Mouse (Mus musculus): ENCODE measurements around the gene Tmem260.

DNA sequence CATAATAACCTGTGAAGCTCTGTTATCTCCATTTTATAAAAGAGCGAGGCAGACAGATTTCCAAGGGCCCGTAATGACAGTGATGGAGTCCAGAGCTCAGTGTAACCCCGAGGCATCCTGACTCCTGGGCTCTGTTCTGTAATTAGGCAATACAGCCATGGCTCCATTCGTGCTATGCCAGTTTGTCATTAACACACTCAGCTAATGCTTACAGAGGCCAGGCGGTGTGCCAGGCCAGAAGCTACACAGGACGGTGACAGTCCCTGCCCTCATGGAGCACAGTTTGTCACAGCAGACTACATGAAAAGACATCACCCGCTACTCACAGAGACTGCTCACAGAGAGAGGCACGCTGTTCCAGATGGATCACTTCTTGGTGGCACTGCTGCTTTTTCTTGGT, 61.5 kb downstream of the Tmem260 start:
- TF ChIP-seq CTCF (IDR thresholded peaks at IDR 0.05; ENCODE audit: low read depth, low read length) (no peak), GATA1 (IDR thresholded peaks at IDR 0.05; ENCODE audit: borderline replicate concordance, low read length) (no peak), GATA2 (IDR thresholded peaks at IDR 0.05; ENCODE audit: borderline replicate concordance, low read depth, low read length) (no peak)

Data from G1E (cell line).